In the genomic region with DNA sequence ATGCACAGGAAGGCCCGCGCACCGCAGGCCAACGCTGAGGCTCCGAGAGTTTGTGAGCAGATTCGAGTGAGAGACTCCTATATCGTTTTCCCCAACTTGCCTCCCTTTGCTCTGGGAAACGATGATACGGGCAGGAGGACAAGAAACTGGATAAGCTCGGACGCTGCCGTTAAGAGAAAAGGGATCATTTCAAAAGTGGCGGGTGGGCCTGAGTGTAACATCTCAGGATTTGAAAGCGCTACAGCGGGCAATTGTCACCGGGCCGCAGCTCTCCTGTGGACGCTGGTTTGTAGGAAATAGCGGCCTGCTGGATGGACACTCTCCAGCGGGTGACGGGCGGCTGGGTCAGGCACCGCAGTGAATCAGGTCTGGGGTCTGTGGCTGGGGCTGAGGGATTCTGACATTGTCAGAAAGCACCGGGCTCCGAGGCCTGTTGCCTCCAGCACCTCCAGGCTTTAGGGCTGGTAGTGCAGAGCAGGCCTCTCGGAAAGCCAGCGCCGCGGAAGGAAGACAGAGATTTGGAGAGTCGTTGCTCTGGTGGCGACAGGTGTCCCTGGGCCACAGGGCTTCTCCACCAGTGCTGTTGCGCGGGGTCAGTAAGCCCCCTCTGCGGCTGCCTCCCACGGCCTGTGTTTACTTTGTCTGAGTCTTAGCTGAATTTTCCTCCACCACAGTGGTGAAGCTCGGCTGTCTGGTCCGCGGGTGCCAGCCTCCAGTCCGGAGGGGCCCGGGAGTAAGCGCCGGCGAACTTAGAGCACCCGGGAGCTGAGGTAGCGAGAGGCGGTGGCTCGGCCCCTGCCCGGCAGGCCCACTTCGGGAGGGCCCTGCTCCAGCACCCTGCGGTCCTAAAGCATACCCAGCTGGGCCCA, we compare ENCODE assay signal across 9 mouse cellular contexts. TPM values are rescaled to one million over a fixed set of nuclear protein-coding genes. Genes with fewer than 3 reads are reported as not detected.
DNase-seq lines count a peak whose midpoint lies in the region; ATAC-seq and TF ChIP-seq lines count a peak whose summit lies in the region.
"Had no signal": no experiment of that assay in that cellular context is flagged by ENCODE, and none has a peak within 500 bp of the region (broad histone marks: within the 10 kb centered on the region; RNA-seq: fewer than 3 reads in every experiment).

No protein-coding gene starts in this region.

- no peaks in the 10 kb centered on the region for H3K9me3 ChIP-seq in liver, embryonic 11.5 days (ENCODE audit: control insufficient read depth, low read length)
- H3K9me3 ChIP-seq in liver, postnatal 0 days (ENCODE audit: low read length), result no peaks in the 10 kb centered on the region
- no peaks in the 10 kb centered on the region for H3K9me3 ChIP-seq in embryonic facial prominence, embryonic 11.5 days (replicated peaks; ENCODE audit: control insufficient read depth, low read length)

- no peak for TF ChIP-seq EP300 in liver, postnatal 0 days (IDR thresholded peaks at IDR 0.05; ENCODE audit: low read depth)

- no peak for TF ChIP-seq CTCF in gastrocnemius, adult 2 months (IDR thresholded peaks at IDR 0.05)
- TF ChIP-seq CTCF in liver, postnatal 0 days (IDR thresholded peaks at IDR 0.05; ENCODE audit: low read depth), result no peak

- peak overlapping the region; percentile 82 for H3ac ChIP-seq in myocyte (ENCODE audit: control insufficient read depth, insufficient read length)

- peak; percentile 51 for DNase-seq in gastrocnemius, adult 2 months
- no peak for DNase-seq in gastrocnemius, postnatal 4 days (ENCODE audit: low spot score in 2 of 2)
- DNase-seq in liver, embryonic 11.5 days (ENCODE audit: low spot score), result peak; percentile 45
- DNase-seq in liver, postnatal 0 days, result no peak
- peak; percentile 53 for DNase-seq in embryonic facial prominence, embryonic 11.5 days (ENCODE audit: low spot score)
- no peak for DNase-seq in urinary bladder, postnatal 25 days (ENCODE audit: low spot score)
- DNase-seq in right cerebral cortex, adult 18-20 months, result no peak

- H3K4me3 ChIP-seq in gastrocnemius, adult 2 months, result peak overlapping the region; percentile 84
- no peak overlapping the region for H3K4me3 ChIP-seq in liver, embryonic 11.5 days (ENCODE audit: low read depth, low read length)
- H3K4me3 ChIP-seq in liver, postnatal 0 days (ENCODE audit: low read depth, low read length), result no peak overlapping the region
- peak overlapping the region; percentile 30 for H3K4me3 ChIP-seq in embryonic facial prominence, embryonic 11.5 days (ENCODE audit: low read depth, low read length)
- peak overlapping the region; percentile 72 for H3K4me3 ChIP-seq in myocyte

- peak; percentile 14 for TF ChIP-seq POLR2A in myocyte (IDR thresholded peaks at IDR 0.05; ENCODE audit: insufficient read length, low read depth)

- no peak for ATAC-seq in liver, embryonic 11.5 days (replicated peaks; ENCODE audit: low FRiP score)
- ATAC-seq in liver, postnatal 0 days, result no peak
- no peak for ATAC-seq in embryonic facial prominence, embryonic 11.5 days (replicated peaks; ENCODE audit: insufficient number of reproducible peaks, low FRiP score, low TSS enrichment, low read depth)

- peak overlapping the region; percentile 85 for H3K27ac ChIP-seq in gastrocnemius, adult 2 months
- no peak overlapping the region for H3K27ac ChIP-seq in liver, embryonic 11.5 days (ENCODE audit: low read depth, low read length)
- H3K27ac ChIP-seq in liver, postnatal 0 days (ENCODE audit: low read depth), result no peak overlapping the region
- no peak overlapping the region for H3K27ac ChIP-seq in embryonic facial prominence, embryonic 11.5 days (replicated peaks; ENCODE audit: low read depth, low read length)

- no peaks in the 10 kb centered on the region for H3K36me3 ChIP-seq in liver, embryonic 11.5 days (ENCODE audit: control insufficient read depth, insufficient read depth, low read length)
- H3K36me3 ChIP-seq in liver, postnatal 0 days (replicated peaks; ENCODE audit: insufficient read depth, low read length), result no peaks in the 10 kb centered on the region
- H3K36me3 ChIP-seq in embryonic facial prominence, embryonic 11.5 days (replicated peaks; ENCODE audit: control insufficient read depth, insufficient read depth, low read depth, low read length), result no peaks in the 10 kb centered on the region
- H3K36me3 ChIP-seq in myocyte (ENCODE audit: control insufficient read depth, insufficient read depth), result no peaks in the 10 kb centered on the region

- intact Hi-C loops in gastrocnemius, adult 2 months (cut with DNase I), result no loop called here

- no peak overlapping the region for H3K9ac ChIP-seq in liver, embryonic 11.5 days (ENCODE audit: low read depth, low read length)
- no peak overlapping the region for H3K9ac ChIP-seq in liver, postnatal 0 days (replicated peaks)
- H3K9ac ChIP-seq in embryonic facial prominence, embryonic 11.5 days (replicated peaks; ENCODE audit: low read length), result peak overlapping the region; percentile 47

- 2% methylated on average over 50 of the region's 50 CpGs for WGBS in liver, embryonic 11.5 days
- WGBS in liver, postnatal 0 days (ENCODE audit: insufficient replicate concordance), result 2% methylated on average over 50 of the region's 50 CpGs
- WGBS in embryonic facial prominence, embryonic 11.5 days, result under 1% methylated on average over 50 of the region's 50 CpGs

- no peaks in the 10 kb centered on the region for H3K79me2 ChIP-seq in myocyte (ENCODE audit: control insufficient read depth, insufficient read depth)

- H3K4me1 ChIP-seq in liver, embryonic 11.5 days (replicated peaks; ENCODE audit: control insufficient read depth, insufficient read depth, low read length), result peaks cover 11% of the 10 kb centered on the region
- H3K4me1 ChIP-seq in liver, postnatal 0 days (ENCODE audit: insufficient read depth), result peaks cover 9% of the 10 kb centered on the region
- no peaks in the 10 kb centered on the region; the same call in 1 of the 2 replicates for H3K4me1 ChIP-seq in embryonic facial prominence, embryonic 11.5 days (ENCODE audit: control insufficient read depth, insufficient read depth, low read length)

- no peak overlapping the region for H3K4me2 ChIP-seq in liver, embryonic 11.5 days
- H3K4me2 ChIP-seq in liver, postnatal 0 days (ENCODE audit: low read depth, low read length), result no peak overlapping the region
- peak overlapping the region; percentile 24; the same call in 1 of the 2 replicates for H3K4me2 ChIP-seq in embryonic facial prominence, embryonic 11.5 days (ENCODE audit: low read depth, low read length)
- H3K4me2 ChIP-seq in myocyte (ENCODE audit: low read depth), result peak overlapping the region; percentile 79

- H3K27me3 ChIP-seq in liver, embryonic 11.5 days (replicated peaks; ENCODE audit: control insufficient read depth, insufficient read depth, low read length), result peaks cover 99% of the 10 kb centered on the region
- H3K27me3 ChIP-seq in liver, postnatal 0 days (ENCODE audit: insufficient read depth, low read length), result peaks cover 99% of the 10 kb centered on the region
- peaks cover 81% of the 10 kb centered on the region for H3K27me3 ChIP-seq in embryonic facial prominence, embryonic 11.5 days (ENCODE audit: control insufficient read depth, insufficient read depth, low read length)
- H3K27me3 ChIP-seq in myocyte (ENCODE audit: control insufficient read depth, insufficient read depth, insufficient read length), result no peaks in the 10 kb centered on the region

TF ChIP-seq in myocyte, 11 proteins besides CTCF, POLR2A, EP300 and RAD21:
- TF ChIP-seq MYOG (IDR thresholded peaks at IDR 0.05; ENCODE audit: control insufficient read depth in 1 of 3, insufficient read depth in 1 of 3, insufficient read length in 2 of 3, low read depth in 2 of 3) (peak in 2 of 3 experiments; percentile 32 to 61), SRF (IDR thresholded peaks at IDR 0.05; ENCODE audit: control insufficient read depth, insufficient read length, low read depth) (no peak), TCF12 (IDR thresholded peaks at IDR 0.05; ENCODE audit: insufficient read depth, poor library complexity, severe bottlenecking) (no peak), TCF3 (IDR thresholded peaks at IDR 0.05; ENCODE audit: insufficient read length, low read depth) (no peak), E2F4 (IDR thresholded peaks at IDR 0.05; ENCODE audit: insufficient read depth) (no peak), USF1 (IDR thresholded peaks at IDR 0.05; ENCODE audit: low read depth) (no peak), CEBPB (IDR thresholded peaks at IDR 0.05; ENCODE audit: insufficient read depth, poor library complexity, severe bottlenecking) (no peak), POLR2AphosphoS2 (IDR thresholded peaks at IDR 0.05; ENCODE audit: insufficient read length, low read depth) (no peak), MYOD1 (IDR thresholded peaks at IDR 0.05; ENCODE audit: control insufficient read depth in 1 of 3, insufficient read length in 2 of 3, low read depth in 2 of 3) (peak in 2 of 3 experiments; percentile 68 to 75), MAX (IDR thresholded peaks at IDR 0.05; ENCODE audit: low read depth) (no peak), REST (IDR thresholded peaks at IDR 0.05; ENCODE audit: insufficient read depth, insufficient read length) (no peak)

RNA-seq across cellular contexts. Expression of a gene that starts 2.2 kb away (rescaled TPM):
- 10 to 100 TPM; 15.0 to 17.9 TPM for total RNA-seq in gastrocnemius, adult 2 months (2021)
- 10 to 100 TPM; 14.0 to 14.4 TPM for total RNA-seq in gastrocnemius, postnatal 4 days (2021)
- polyA plus RNA-seq in liver, embryonic 11.5 days (2014; fragmentation: Nextera tagmentation; extraction: Ambion mirVana), result 0.04 and 0.15 TPM in 2 replicates
- not detected in 2 replicates for polyA plus RNA-seq in liver, postnatal 0 days (2015; fragmentation: Nextera tagmentation; extraction: Ambion mirVana)
- 3.0 and 3.9 TPM in 2 replicates for polyA plus RNA-seq in embryonic facial prominence, embryonic 11.5 days (2014; fragmentation: Nextera tagmentation; extraction: Ambion mirVana)
- polyA plus RNA-seq in myocyte (2012; fragmentation: generic; extraction: Trizol), result 8.6 TPM
- polyA plus RNA-seq: small intestine, adult 2 months had no signal

Comparison
In these comparisons a context has a peak if more than half of its experiments do, and no peak if none do; other contexts are left out.
1. DNase-seq: peak in gastrocnemius, adult 2 months (single experiment), liver, embryonic 11.5 days (single experiment) and embryonic facial prominence, embryonic 11.5 days (single experiment); none in gastrocnemius, postnatal 4 days (0 of 2), liver, postnatal 0 days (single experiment), urinary bladder, postnatal 25 days (single experiment) and right cerebral cortex, adult 18-20 months (single experiment).
2. H3K4me3 ChIP-seq: peak in gastrocnemius, adult 2 months (single experiment), embryonic facial prominence, embryonic 11.5 days (single experiment) and myocyte (single experiment); none in liver, embryonic 11.5 days (single experiment) and liver, postnatal 0 days (single experiment).
3. H3K4me2 ChIP-seq: peak in embryonic facial prominence, embryonic 11.5 days (single experiment) and myocyte (single experiment); none in liver, embryonic 11.5 days (single experiment) and liver, postnatal 0 days (single experiment).